Mouse (Mus musculus): ENCODE results near the gene Pgs1. TPM values are rescaled to one million over a fixed set of nuclear protein-coding genes. Genes with fewer than 3 reads are reported as not detected.

Gene Pgs1
- polyA plus RNA-seq, 1 experiment from 2014 or later = 120 TPM

GRCm38 (mm10) chr11:117960601-117961000, 25.5 kb upstream of the Pgs1 start:
- no peak for DNase-seq (ENCODE audit: low read depth, low spot score)
- POLR2A ChIA-PET = no interaction called here
- H3K27me3 ChIP-seq = no peaks in the 10 kb centered on the region
- in situ Hi-C loops (cut with MboI; ENCODE audit: low pct_unique_long_range_greater_than_20kb) = loop anchor here (25.0 kb wide), 1 partner anchor 848 kb away; the partner anchor contains the start of gene Sec14l1
- no peak for ATAC-seq
- no peak for TF ChIP-seq CTCF (IDR thresholded peaks at IDR 0.05)
- CTCF ChIA-PET = interaction anchor here (0.8 to 3.0 kb wide), 3 partner anchors 11 to 46 kb away, joined by 3 to 11 read pairs (median 4); no protein-coding TSS in a partner anchor

GRCm38 (mm10) chr11:117962228-117963067, 23.6 kb upstream of the Pgs1 start:
- no peak for TF ChIP-seq CTCF (IDR thresholded peaks at IDR 0.05)
- ATAC-seq = peak; percentile 24
- H3K27me3 ChIP-seq = no peaks in the 10 kb centered on the region
- POLR2A ChIA-PET = interaction anchor here (0.5 to 2.2 kb wide), 7 partner anchors 12 to 46 kb away, joined by 3 to 6 read pairs (median 4); no protein-coding TSS in a partner anchor
- in situ Hi-C loops (cut with MboI; ENCODE audit: low pct_unique_long_range_greater_than_20kb) = loop anchor here (25.0 kb wide), 1 partner anchor 850 kb away; the partner anchor contains the start of gene Sec14l1
- CTCF ChIA-PET = interaction anchor here (1.5 to 3.0 kb wide), 3 partner anchors 21 to 84 kb away, joined by 4 to 11 read pairs (median 7); no protein-coding TSS in a partner anchor
- no peak for DNase-seq (ENCODE audit: low read depth, low spot score)

- H3K27me3 ChIP-seq = no peaks in the 10 kb centered on the region
- ChIA-PET POLR2A (interaction anchor here (0.7 to 2.2 kb wide), 9 partner anchors 12 to 47 kb away, joined by 3 to 6 read pairs (median 3); no protein-coding TSS in a partner anchor), CTCF (interaction anchor here (0.9 to 3.0 kb wide), 8 partner anchors 11 to 84 kb away, joined by 3 to 11 read pairs (median 5); no protein-coding TSS in a partner anchor)
- DNase-seq (ENCODE audit: low read depth, low spot score) (peak; percentile 97), ATAC-seq (peak; percentile 76)
- in situ Hi-C loops (cut with MboI; ENCODE audit: low pct_unique_long_range_greater_than_20kb) = loop anchor here (25.0 kb wide), 1 partner anchor 851 kb away; the partner anchor contains the start of gene Sec14l1
- TF ChIP-seq CTCF (IDR thresholded peaks at IDR 0.05) = no peak
Observed at GRCm38 (mm10) chr11:117963091-117963793, 22.9 kb upstream of the Pgs1 start.

- no peak for TF ChIP-seq CTCF (IDR thresholded peaks at IDR 0.05)
- DNase-seq (ENCODE audit: low read depth, low spot score) = no peak
- ChIA-PET CTCF (interaction anchor here (0.9 to 3.0 kb wide), 7 partner anchors 10 to 73 kb away, joined by 3 to 11 read pairs (median 5); no protein-coding TSS in a partner anchor), POLR2A (interaction anchor here (0.7 to 2.2 kb wide), 9 partner anchors 14 to 75 kb away, joined by 3 to 6 read pairs (median 3); no protein-coding TSS in a partner anchor)
- in situ Hi-C loops (cut with MboI; ENCODE audit: low pct_unique_long_range_greater_than_20kb) = loop anchor here (25.0 kb wide), 1 partner anchor 852 kb away; the partner anchor contains the start of gene Sec14l1
- H3K27me3 ChIP-seq = no peaks in the 10 kb centered on the region
- no peak for ATAC-seq
Observed at GRCm38 (mm10) chr11:117963872-117964271, 22.2 kb upstream of the Pgs1 start.

GRCm38 (mm10) chr11:117964294-117964693, 21.8 kb upstream of the Pgs1 start:
- DNase-seq (ENCODE audit: low read depth, low spot score) (no peak), ATAC-seq (no peak)
- POLR2A ChIA-PET = interaction anchor here (0.9 to 2.2 kb wide), 9 partner anchors 10 to 75 kb away, joined by 3 to 6 read pairs (median 4); no protein-coding TSS in a partner anchor
- no peak for TF ChIP-seq CTCF (IDR thresholded peaks at IDR 0.05)
- CTCF ChIA-PET = interaction anchor here (1.2 to 1.4 kb wide), 3 partner anchors 14 to 73 kb away, joined by 3 to 7 read pairs (median 5); no protein-coding TSS in a partner anchor
- in situ Hi-C loops (cut with MboI; ENCODE audit: low pct_unique_long_range_greater_than_20kb) = loop anchor here (25.0 kb wide), 1 partner anchor 852 kb away; the partner anchor contains the start of gene Sec14l1
- H3K27me3 ChIP-seq = no peaks in the 10 kb centered on the region

- in situ Hi-C loops (cut with MboI; ENCODE audit: low pct_unique_long_range_greater_than_20kb) = loop anchor here (5.0 to 25.0 kb wide), 4 partner anchors 47 to 853 kb away; partner anchors contain the start of gene Sec14l1
- H3K27me3 ChIP-seq = no peaks in the 10 kb centered on the region
- no peak for DNase-seq (ENCODE audit: low read depth, low spot score)
- ChIA-PET POLR2A (interaction anchor here (0.6 to 1.3 kb wide), 6 partner anchors 10 to 76 kb away, joined by 3 to 6 read pairs (median 3); no protein-coding TSS in a partner anchor), CTCF (no interaction called here)
- TF ChIP-seq CTCF (IDR thresholded peaks at IDR 0.05) = no peak
- ATAC-seq = no peak
Observed at GRCm38 (mm10) chr11:117965052-117965451, 21.0 kb upstream of the Pgs1 start.

- H3K27me3 ChIP-seq = no peaks in the 10 kb centered on the region
- DNase-seq (ENCODE audit: low read depth, low spot score) (no peak), ATAC-seq (no peak)
- in situ Hi-C loops (cut with MboI; ENCODE audit: low pct_unique_long_range_greater_than_20kb) = loop anchor here (5.0 to 25.0 kb wide), 4 partner anchors 47 to 853 kb away; partner anchors contain the start of gene Sec14l1
- ChIA-PET POLR2A (interaction anchor here (0.6 to 1.9 kb wide), 3 partner anchors 10 to 30 kb away, joined by 3 to 7 read pairs (median 3); no protein-coding TSS in a partner anchor), CTCF (no interaction called here)
- no peak for TF ChIP-seq CTCF (IDR thresholded peaks at IDR 0.05)
Observed at GRCm38 (mm10) chr11:117965561-117965981, 20.5 kb upstream of the Pgs1 start.

- ChIA-PET CTCF (interaction anchor here (0.9 to 1.4 kb wide), 4 partner anchors 16 to 54 kb away, joined by 3 to 6 read pairs (median 4); no protein-coding TSS in a partner anchor), POLR2A (interaction anchor here (0.9 to 4.7 kb wide), 8 partner anchors 8 to 54 kb away, joined by 3 to 51 read pairs (median 8); no protein-coding TSS in a partner anchor)
- ATAC-seq = no peak
- in situ Hi-C loops (cut with MboI; ENCODE audit: low pct_unique_long_range_greater_than_20kb) = loop anchor here (5.0 to 25.0 kb wide), 4 partner anchors 46 to 854 kb away; partner anchors contain the start of gene Sec14l1
- TF ChIP-seq CTCF (IDR thresholded peaks at IDR 0.05) = no peak
- no peaks in the 10 kb centered on the region for H3K27me3 ChIP-seq
- DNase-seq (ENCODE audit: low read depth, low spot score) = no peak
Observed at GRCm38 (mm10) chr11:117966506-117967100, 19.5 kb upstream of the Pgs1 start.
